10 mouse cellular contexts compared by ENCODE assay signal in the genomic region with DNA sequence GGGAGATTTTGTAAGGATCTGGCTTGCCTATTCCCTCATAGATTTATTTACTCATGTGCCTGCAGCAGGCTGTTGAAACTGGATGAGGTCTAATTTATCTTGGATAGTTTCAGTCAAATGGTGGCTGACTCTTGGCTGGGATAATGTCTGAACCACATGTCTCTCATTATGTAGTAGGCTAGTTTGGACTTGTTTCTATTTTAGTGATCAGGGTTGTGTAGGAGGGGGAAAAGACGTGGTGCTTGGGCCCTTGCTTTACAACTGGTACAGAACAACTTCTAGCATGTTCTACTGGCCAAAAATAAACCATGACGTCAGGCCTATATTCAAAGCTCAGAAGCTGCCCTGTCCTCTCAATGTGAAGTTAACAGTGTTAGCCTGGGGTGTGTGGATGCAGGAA.
A peak's percentile ranks its signal among the peaks of the same experiment; 100 is the strongest.
DNase-seq lines count a peak whose midpoint lies in the region; ATAC-seq and TF ChIP-seq lines count a peak whose summit lies in the region.
"Had no signal": no experiment of that assay in that cellular context is flagged by ENCODE, and none has a peak within 500 bp of the region (broad histone marks: within the 10 kb centered on the region; RNA-seq: fewer than 3 reads in every experiment).

No protein-coding gene starts in this region.

- H3K4me1 ChIP-seq in heart, embryonic 11.5 days (ENCODE audit: control insufficient read depth, insufficient read depth, low read length) = no peaks in the 10 kb centered on the region
- no peaks in the 10 kb centered on the region for H3K4me1 ChIP-seq in embryonic fibroblast, embryonic 13.5 days (ENCODE audit: control insufficient read depth, insufficient read depth, low read length)
- no peaks in the 10 kb centered on the region for H3K4me1 ChIP-seq in intestine, embryonic 15.5 days (replicated peaks)
- no peaks in the 10 kb centered on the region for H3K4me1 ChIP-seq in thymus, adult 2 months (replicated peaks; ENCODE audit: control insufficient read depth, insufficient read depth, low read length)
- H3K4me1 ChIP-seq in hindbrain, postnatal 0 days (ENCODE audit: insufficient read depth, low read length) = no peaks in the 10 kb centered on the region
- H3K4me1 ChIP-seq: liver, embryonic 15.5 days had no signal

- no peaks in the 10 kb centered on the region for H3K27me3 ChIP-seq in heart, embryonic 11.5 days (ENCODE audit: control insufficient read depth, insufficient read depth, low read length)
- H3K27me3 ChIP-seq in intestine, embryonic 15.5 days (replicated peaks) = no peaks in the 10 kb centered on the region
- H3K27me3 ChIP-seq in thymus, adult 2 months (ENCODE audit: control insufficient read depth, insufficient read depth, low read length) = no peaks in the 10 kb centered on the region
- no peaks in the 10 kb centered on the region for H3K27me3 ChIP-seq in hindbrain, postnatal 0 days (ENCODE audit: insufficient read depth, low read length)
- H3K27me3 ChIP-seq: CH12.LX; liver, embryonic 15.5 days had no signal

- no peak overlapping the region for H3K9ac ChIP-seq in heart, embryonic 11.5 days (ENCODE audit: low read depth, low read length)
- H3K9ac ChIP-seq in intestine, embryonic 15.5 days = no peak overlapping the region
- H3K9ac ChIP-seq in hindbrain, postnatal 0 days (replicated peaks; ENCODE audit: low read length) = no peak overlapping the region
- H3K9ac ChIP-seq: liver, embryonic 15.5 days had no signal

- 45% methylated on average over 2 of the region's 2 CpGs for WGBS in heart, embryonic 11.5 days (ENCODE audit: insufficient replicate concordance)
- 26% methylated on average over 2 of the region's 2 CpGs for WGBS in intestine, embryonic 15.5 days
- 47% methylated on average over 2 of the region's 2 CpGs for WGBS in thymus, adult 2 months
- 55% methylated on average over 2 of the region's 2 CpGs for WGBS in hindbrain, postnatal 0 days

- H3K9me3 ChIP-seq in heart, embryonic 11.5 days (replicated peaks; ENCODE audit: control insufficient read depth, low read length) = no peaks in the 10 kb centered on the region
- H3K9me3 ChIP-seq in intestine, embryonic 15.5 days = no peaks in the 10 kb centered on the region
- H3K9me3 ChIP-seq in hindbrain, postnatal 0 days (ENCODE audit: low read length) = no peaks in the 10 kb centered on the region
- H3K9me3 ChIP-seq: liver, embryonic 15.5 days had no signal

- H3K27ac ChIP-seq in heart, embryonic 11.5 days (ENCODE audit: low read depth, low read length) = no peak overlapping the region
- H3K27ac ChIP-seq in embryonic fibroblast, embryonic 13.5 days (ENCODE audit: insufficient read depth, low read length) = peak overlapping the region; percentile 61
- 0 out of 2 replicates have a peak overlapping the region, but pooled peaks have one; percentile 5 for H3K27ac ChIP-seq in intestine, embryonic 15.5 days
- no peak overlapping the region for H3K27ac ChIP-seq in thymus, adult 2 months (ENCODE audit: control insufficient read depth, insufficient read depth, low read length)
- H3K27ac ChIP-seq in hindbrain, postnatal 0 days = no peak overlapping the region
- H3K27ac ChIP-seq: liver, embryonic 15.5 days had no signal

- DNase-seq in heart, adult 18-20 months = peak; percentile 61 to 77
- peak; percentile 3 for DNase-seq in lung, postnatal 14 days
- no peak for DNase-seq in thymus, adult 2 months
- DNase-seq in hindbrain, postnatal 0 days (ENCODE audit: low spot score) = no peak
- DNase-seq in gastrocnemius, postnatal 10 days = no peak

- TF ChIP-seq POLR2A in embryonic fibroblast, embryonic 13.5 days (IDR thresholded peaks at IDR 0.05; ENCODE audit: low read depth, low read length) = no peak
- TF ChIP-seq POLR2A in thymus, adult 2 months (IDR thresholded peaks at IDR 0.05; ENCODE audit: control insufficient read depth, extremely low read depth, insufficient read depth, low read length, poor library complexity) = no peak

- H3K36me3 ChIP-seq in heart, embryonic 11.5 days (ENCODE audit: control insufficient read depth, insufficient read depth, low read length) = no peaks in the 10 kb centered on the region
- no peaks in the 10 kb centered on the region for H3K36me3 ChIP-seq in intestine, embryonic 15.5 days
- H3K36me3 ChIP-seq in thymus, adult 2 months (ENCODE audit: control insufficient read depth, insufficient read depth, low read length) = no peaks in the 10 kb centered on the region
- no peaks in the 10 kb centered on the region for H3K36me3 ChIP-seq in hindbrain, postnatal 0 days (ENCODE audit: insufficient read depth, low read length)
- H3K36me3 ChIP-seq: liver, embryonic 15.5 days had no signal

- H3K4me2 ChIP-seq in heart, embryonic 11.5 days = no peak overlapping the region
- H3K4me2 ChIP-seq in intestine, embryonic 15.5 days (replicated peaks) = no peak overlapping the region
- no peak overlapping the region for H3K4me2 ChIP-seq in hindbrain, postnatal 0 days (ENCODE audit: low read depth, low read length)
- H3K4me2 ChIP-seq: liver, embryonic 15.5 days had no signal

- no peak for TF ChIP-seq CTCF in embryonic fibroblast, embryonic 13.5 days (IDR thresholded peaks at IDR 0.05; ENCODE audit: borderline replicate concordance, insufficient read depth, low read length)
- TF ChIP-seq CTCF in thymus, adult 2 months (IDR thresholded peaks at IDR 0.05; ENCODE audit: borderline replicate concordance, control insufficient read depth, extremely low read depth, insufficient read depth, low read length, poor library complexity) = no peak
- TF ChIP-seq CTCF in hindbrain, postnatal 0 days (IDR thresholded peaks at IDR 0.05; ENCODE audit: low read depth) = no peak

- H3K4me3 ChIP-seq in heart, embryonic 11.5 days (ENCODE audit: low read depth, low read length) = no peak overlapping the region
- no peak overlapping the region for H3K4me3 ChIP-seq in embryonic fibroblast, embryonic 13.5 days (ENCODE audit: insufficient read depth, low read length)
- H3K4me3 ChIP-seq in intestine, embryonic 15.5 days (replicated peaks) = no peak overlapping the region
- no peak overlapping the region for H3K4me3 ChIP-seq in thymus, adult 2 months (ENCODE audit: control insufficient read depth, insufficient read depth, low read length)
- no peak overlapping the region for H3K4me3 ChIP-seq in hindbrain, postnatal 0 days (ENCODE audit: low read length)
- H3K4me3 ChIP-seq: liver, embryonic 15.5 days had no signal

- ATAC-seq in heart, embryonic 11.5 days (replicated peaks; ENCODE audit: insufficient number of reproducible peaks, low FRiP score, low TSS enrichment) = no peak
- peak; percentile 81 for ATAC-seq in intestine, embryonic 15.5 days
- ATAC-seq in hindbrain, postnatal 0 days = no peak

Comparison
In these comparisons a context has a peak if more than half of its experiments do, and no peak if none do; other contexts are left out.
1. DNase-seq: peak in heart, adult 18-20 months (2 of 2) and lung, postnatal 14 days (single experiment); none in thymus, adult 2 months (single experiment), hindbrain, postnatal 0 days (single experiment) and gastrocnemius, postnatal 10 days (single experiment).
2. H3K27ac ChIP-seq: peak in embryonic fibroblast, embryonic 13.5 days (single experiment) and intestine, embryonic 15.5 days (single experiment); none in heart, embryonic 11.5 days (single experiment), thymus, adult 2 months (single experiment) and hindbrain, postnatal 0 days (single experiment).